Mouse (Mus musculus): ENCODE data around the gene Ston2.
A peak's percentile ranks its signal among the peaks of the same experiment; 100 is the strongest.

The Ston2 gene

DNA sequence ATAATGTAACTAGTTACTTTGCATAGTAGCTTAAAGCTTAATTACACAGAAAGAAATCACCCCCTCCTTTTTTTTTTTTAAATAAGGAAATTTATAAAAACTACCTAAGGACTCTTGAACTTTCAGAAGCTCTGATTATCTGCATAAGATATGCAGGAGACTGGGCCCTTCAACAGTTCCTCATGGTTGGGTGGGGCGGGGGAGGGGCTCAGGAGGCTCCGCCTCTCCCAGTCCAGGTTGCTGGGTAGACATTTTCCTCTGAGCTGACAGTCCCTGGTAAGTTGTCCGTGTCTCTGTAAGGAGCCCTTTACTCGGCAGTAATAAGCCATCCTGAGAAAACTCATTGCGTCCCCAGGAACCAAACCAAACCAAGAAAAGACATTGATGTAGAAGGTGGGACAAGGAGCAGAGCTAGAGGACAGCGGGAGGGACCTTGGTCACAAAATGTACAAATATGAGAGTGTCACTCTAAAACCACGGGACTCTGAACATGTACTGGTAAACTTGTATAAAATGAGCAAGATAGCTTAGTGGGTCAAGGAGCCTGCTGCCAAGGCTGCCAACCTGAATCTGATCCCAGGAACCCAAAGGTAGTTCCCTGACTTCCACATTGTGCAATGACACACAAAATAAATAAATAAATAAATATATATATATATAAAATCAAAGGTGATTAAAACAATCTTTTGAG, 88.6 kb downstream of the Ston2 start:
- no peak for DNase-seq (ENCODE audit: low spot score in 2 of 2)

DNA sequence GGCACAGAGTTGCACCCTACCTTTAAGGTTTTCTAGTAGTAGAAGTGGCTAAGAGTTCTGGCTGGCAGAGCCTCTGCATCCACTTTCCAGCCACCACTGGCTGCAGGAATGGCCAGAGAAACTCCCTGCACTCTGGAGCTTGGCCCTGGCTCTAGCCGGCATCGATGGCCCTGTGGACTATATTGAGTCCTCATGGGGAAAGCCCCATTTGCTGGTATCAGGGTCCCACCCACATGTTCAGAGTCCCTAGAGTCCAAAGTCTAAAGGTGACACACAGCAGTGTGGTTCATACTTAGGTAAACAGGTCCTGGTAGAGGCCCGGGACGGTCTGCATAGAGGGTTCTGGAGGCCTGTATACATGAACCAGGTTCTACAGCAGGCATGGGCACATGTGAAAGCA, 92.0 kb downstream of the Ston2 start:
- no peak for DNase-seq (ENCODE audit: low spot score in 2 of 2)

DNA sequence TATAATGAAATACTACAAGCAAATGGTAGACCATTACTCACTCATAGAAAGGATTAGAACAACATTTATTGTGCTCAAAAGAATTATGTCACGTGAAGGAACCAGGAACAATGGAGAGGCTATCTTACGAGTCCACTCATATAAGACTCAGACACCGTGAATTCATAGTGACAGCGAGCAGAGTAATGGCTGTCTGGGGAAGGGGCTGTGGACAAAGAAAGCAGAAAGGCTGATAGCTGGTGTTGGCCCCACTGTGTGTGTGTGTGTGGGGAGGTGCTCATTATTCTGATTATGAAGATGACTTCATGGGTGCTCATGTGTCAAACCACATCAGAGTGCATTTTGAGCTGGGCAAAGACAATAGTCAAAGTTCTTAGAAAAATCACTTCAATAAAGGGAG, 92.4 kb downstream of the Ston2 start:
- no peak for DNase-seq (ENCODE audit: low spot score in 2 of 2)

DNA sequence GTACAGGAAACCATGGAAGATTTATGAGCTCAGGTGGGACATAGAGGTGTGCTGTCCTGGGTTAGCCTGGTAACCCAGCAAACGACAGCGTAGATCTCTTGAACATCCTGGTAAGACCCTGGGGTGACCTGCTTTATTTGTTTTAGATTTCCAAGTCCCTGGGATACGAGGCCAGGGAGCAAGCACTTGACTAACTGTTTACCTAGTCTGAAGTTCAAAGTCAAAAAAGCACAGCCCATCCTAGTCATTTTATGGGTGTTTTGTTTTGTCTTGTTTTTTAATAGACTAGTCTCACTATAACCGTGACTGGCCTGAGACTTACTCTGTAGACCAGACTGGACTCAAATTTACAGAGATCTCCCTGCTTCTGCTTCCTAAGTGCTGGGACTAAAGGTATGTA, 93.4 kb downstream of the Ston2 start:
- DNase-seq (ENCODE audit: low spot score in 2 of 2) = no peak

DNA sequence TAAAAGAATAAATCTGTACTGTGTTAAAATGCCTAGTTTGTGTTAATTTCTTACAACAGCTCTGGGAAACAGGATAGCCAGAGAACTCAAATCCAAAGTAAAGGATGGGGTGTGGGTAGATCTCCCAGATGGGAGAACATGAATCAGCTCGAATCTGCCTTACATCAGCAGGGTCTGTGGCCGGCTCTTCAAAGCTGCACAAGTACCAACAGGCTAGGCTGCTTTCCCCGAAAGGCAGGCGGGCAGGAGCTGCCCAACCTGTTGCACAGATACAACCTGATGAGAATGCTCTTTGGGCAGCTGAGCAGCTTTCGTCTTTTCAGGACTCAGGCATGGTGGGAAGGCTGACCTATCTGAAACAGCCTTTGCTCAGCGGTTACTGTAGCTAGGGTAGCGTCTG, 94.6 kb downstream of the Ston2 start:
- peak; percentile 57 to 76 for DNase-seq (ENCODE audit: low spot score in 2 of 2)

DNA sequence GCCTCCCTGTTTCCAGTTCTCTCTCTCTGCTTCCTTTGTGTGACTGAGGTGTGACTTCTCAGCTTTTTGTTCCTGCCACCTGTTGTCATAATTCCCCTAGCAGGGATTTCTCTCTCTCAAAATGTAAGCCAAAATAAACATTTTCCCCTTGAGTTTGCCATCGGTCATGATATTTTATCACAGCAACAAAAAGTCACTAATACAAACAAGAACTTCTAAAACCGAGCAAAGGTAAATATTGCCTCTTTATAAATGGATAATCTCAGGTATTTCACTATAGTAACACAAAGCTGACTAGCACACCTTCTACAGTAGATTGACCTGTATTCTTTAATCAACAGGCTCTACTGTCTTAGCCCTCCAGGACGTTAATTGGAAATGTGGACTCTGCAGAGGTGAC, 95.2 kb downstream of the Ston2 start:
- no peak for DNase-seq (ENCODE audit: low spot score in 2 of 2)

DNA sequence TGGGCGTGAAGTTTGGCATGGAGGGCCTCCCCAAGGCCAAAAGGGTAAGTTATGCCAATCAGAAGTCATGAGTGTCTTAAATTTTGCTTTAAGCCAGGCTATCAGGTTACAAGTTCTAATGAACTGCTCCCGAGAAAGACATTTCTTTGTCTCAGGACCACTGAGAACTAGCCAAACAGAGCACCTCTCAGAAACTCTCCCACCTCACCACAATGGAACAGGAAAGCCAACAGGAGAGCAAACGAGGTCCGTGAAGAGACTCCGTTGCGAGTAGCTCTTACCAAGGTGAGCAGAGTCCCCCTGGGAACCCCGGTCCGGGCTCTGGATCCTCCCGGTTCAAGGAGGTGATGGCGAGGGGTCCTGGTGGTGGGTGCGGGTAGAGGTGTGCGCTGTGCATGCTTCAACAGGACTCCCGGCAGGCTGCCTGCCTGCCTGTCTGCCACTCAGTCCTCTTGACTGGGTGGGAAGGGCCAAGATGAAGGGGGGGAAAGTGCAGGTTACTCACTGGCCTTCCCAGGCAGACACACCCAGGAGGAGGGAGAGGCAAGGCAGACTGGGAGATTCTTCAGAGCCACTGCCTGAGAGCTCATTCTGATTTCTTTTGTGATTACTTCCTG, 102.4 kb downstream of the Ston2 start:
- peak; percentile 48 to 61 for DNase-seq (ENCODE audit: low spot score in 2 of 2)

DNA sequence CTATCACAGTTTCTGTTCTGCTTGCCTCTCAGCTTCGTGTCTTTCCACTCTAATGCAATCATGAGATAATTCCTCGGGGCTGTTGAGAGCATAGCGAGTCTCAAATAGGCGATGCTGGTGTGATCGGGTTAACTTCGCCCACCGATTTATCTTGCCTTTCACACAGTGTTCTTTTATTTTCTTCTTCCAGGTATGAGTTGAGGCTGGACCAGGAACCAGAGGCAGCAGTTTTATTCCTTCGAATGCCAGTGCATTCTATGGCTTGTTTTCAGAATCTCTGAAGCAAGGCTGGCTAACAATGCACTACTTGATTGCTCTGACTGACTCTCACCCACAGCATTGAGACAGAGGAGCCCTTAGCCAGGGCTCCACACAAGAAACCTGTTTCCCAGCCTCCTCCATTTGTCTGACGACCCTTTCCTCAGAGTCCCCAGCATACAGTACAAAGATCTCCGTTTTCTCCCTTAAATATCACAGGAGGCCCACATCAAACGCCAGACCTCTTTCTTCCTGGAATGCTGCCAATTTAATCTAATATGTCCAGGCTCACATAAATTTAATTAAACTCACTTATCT, 103.3 kb downstream of the Ston2 start:
- DNase-seq (ENCODE audit: low spot score in 2 of 2) = no peak

DNA sequence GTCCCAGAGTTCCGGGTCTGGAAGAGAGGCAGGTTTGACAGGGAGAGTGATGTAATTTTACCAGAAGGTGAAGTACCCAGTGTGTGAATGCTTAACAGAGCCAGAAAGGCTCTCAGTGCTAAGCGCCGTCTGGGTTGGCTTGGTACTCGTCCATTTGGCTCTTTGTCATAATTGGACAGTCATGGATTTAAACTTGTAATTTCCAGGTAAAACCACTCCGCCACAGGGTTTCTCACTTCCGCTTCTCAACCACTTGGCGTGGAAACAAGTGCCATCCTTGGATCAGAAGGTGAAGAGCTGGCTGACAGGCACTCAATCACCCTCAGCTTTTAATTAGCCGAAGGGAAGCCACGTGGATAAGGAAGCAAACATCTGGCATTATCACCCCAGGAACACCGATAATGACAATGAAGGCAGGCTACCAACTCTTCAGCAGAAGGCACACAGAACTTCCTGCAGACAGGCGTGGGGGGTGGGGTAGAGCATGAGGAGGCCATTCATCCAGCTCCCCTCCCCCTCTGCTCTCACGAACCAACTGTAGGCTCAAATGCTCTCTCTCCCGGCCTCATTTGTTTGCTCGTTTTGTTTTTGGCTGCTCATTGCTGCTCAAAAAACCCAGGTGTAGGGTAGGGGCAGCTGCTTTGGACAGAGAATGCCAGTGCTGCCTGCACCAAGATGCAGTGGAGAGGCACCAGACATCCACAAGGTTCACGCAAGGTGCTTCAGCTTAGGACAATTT, 103.9 kb downstream of the Ston2 start:
- no peak for DNase-seq (ENCODE audit: low spot score in 2 of 2)

DNA sequence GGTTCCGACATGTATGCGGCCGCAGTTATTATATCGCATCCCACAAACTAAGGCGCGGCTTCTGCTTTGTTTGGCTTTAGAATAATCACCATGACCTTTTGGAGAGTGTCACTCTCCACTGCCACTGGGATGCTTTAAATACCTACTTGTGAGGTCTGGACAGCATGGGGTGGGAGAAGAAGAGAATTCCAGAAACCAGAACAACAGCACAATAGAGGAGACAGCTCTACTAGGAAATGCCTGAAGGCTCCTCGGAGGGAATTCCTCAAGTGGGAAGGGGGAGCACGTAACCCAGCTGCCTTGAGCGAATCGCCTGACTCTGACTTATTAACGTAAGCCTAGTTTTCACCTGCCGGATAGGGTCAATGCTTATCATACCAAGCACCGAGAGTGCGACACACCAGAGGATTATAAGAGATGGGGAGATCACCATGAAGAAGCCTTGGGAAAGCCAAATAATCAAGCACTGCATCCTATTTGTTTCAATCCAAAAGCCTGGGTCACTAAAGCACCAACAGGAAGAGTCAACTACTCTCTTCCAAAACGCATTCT, 104.6 kb downstream of the Ston2 start:
- no peak for DNase-seq (ENCODE audit: low spot score in 2 of 2)

DNA sequence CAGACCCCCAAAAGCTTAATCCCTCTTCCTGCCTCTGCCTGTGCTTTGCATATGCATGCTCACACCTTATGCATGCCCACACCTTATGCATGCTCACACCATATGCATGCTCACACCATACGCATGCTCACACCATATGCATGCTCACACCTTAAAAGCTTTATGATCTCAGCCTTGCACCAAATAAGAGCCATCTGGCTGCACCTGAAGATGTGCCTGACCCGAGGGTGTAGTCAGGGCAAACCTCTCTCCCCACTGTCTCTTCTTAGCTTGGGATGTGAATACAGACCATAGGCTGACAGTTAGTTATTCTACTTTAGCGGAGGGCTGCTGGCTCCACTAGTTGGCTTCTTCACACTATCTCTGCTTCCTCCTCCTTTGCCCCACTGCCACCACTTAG, 105.1 kb downstream of the Ston2 start:
- DNase-seq (ENCODE audit: low spot score in 2 of 2) = no peak

DNA sequence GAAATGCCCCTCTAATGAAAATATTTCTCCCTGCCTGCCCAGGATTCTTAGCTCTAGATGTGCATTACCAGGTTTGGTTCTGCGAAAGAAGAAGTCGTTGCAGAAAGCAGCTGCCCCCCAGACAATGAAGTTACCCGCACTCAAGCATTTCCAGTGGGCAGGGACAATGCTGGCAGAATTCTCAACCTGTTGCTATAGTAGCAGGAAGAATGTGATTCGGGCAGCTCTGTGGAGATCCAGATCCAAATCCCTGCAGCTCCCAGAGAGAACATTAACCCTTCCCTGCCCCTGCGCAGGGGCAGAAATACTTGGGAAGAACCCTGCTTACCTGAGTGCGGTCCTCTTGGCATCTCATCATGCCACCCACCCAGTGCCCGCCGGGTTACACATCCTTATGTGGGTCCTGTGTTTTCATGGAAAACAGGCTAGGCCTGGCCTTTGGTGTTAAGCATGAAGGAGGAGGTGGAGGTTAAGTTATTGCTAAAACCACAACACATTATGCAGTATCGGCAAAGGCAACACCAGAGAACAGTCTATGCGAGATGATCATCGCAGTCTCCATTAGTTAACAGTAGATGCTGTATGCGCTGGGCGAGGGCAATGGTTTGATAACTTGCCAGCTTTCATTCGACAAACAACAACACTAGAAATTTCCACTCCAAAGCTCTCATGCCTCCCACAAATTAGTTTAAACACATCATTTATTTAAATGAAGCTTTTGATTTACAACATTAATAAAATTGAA, 108.7 kb downstream of the Ston2 start:
- no peak for DNase-seq (ENCODE audit: low spot score in 2 of 2)

DNA sequence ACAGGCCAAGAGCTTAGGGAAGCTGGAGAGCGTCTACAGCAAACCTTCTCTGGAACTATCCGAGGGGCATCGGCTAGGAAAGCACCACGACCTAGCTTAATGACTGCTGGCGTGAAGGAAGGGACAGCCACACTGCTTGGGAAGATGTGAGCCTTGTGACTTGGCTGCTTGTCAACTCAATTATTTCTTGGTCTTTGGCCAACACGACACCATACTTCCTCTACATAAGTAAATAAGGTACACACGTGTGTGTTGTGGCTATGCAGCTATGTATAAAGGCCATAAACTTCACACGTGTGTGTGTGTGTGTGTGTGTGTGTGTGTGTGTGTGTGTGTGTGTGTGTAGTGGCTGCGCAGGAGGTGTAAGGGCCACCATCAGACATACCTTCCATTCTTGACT, 112.2 kb downstream of the Ston2 start:
- no peak for DNase-seq (ENCODE audit: low spot score in 2 of 2)

DNA sequence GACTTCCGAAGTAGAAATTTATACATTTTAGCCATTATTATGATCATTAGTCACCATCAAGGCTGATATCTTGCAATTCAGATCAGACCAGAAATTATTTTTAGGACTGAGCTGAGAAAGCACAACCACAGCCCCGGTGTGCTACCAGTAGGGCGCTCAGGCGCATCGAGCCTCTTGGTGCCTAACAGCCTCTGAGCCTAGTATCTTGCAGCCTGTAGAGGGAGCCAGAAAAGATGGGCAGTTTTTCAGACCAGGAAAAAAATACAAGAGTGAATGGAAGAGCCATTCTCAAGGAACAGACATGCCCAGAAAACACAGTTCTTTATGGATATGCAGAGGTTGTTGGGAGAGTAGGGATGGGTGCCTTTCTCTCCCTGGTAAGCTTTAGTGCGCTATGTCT, 115.0 kb downstream of the Ston2 start:
- no peak for DNase-seq (ENCODE audit: low spot score in 2 of 2)

DNA sequence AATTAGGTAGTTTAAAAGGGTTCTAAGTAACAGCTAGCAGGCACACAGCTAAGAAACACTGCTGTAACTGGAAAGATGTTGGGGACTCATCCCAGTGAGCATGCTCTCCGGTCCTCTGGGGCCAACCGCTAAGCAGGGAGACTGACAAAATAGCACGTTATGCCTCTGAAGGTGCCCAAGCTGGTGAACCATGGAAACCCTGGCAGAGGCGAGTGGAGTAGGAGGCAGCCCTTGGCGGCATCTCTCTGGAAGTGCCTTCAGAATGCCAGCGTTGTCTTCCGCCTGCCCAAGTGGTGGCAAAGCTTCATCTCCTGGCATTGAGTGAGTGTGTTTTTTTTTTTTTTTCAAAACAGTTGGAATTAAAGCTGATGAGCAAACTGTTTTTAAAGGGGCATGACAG, 115.7 kb downstream of the Ston2 start:
- no peak for DNase-seq (ENCODE audit: low spot score in 2 of 2)

DNA sequence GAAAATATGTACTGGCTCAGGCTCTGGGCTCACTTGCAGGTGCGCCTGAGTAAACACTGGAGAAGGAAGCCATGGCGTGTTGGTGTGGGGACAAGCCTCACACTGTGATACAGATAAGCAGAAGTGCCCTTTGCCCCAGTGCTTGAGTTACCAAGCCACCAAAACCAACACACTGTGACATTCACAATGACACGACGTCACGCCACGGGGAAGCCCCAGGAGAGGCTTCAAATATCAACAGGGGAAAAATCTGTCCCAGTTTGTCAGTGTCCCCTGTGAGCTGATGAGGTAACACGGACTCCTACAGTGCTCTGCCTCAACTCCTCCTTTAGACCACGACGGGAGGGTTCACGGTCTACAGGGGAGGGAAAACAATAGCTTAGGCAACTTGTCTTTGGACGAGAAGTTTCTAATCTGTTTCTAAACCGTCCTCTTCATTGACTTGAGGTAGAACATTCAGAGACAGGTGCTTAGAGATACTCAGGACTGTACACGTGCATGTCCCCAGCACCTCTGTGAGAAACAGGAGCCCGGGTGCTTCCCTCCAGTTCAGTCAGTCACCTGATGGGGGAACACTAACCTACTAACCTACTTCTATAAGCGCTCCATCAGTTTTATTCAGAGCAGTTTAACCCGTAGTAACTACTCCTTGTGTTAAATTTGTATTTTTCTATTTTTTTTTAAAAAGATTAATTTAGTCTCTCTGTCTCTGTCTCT, 119.5 kb downstream of the Ston2 start:
- no peak for DNase-seq (ENCODE audit: low spot score in 2 of 2)

DNA sequence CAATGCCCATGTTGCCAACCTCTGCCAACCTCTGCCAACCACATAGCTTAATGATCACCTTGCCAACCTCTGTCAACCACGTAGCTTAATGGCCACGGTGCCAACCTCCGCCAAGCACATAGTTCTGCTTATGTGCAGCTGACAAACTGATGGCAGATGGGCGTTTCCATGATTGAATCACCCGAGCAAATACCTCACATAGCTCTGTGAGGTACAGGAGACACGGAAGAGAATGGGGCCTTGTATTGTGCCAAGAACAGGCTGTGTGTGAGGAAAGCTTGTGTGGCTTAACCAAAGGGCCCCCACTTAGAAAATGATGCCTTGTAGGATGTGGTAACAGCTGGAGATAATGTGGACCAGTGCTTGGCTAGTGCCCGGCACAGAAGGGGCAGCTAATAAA, 120.4 kb downstream of the Ston2 start:
- no peak for DNase-seq (ENCODE audit: low spot score in 2 of 2)

DNA sequence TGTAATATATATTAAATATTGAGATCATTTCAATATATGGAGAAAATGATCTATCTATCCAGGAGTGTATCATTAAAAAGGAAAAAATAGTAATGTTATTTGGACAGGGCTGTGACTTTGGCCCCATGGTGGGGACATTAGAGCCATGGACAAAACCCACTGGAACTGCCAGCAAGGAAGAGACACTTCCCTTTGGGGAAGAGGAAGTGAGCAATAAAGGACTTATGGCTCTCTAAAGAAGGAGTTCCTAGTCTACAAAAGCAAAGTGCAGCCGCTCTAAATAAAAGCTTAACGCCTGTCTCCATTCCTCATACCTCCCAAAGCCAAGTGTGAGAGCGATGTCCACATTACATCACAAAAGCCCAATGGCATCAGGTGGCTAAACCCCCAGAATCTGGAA, 121.6 kb downstream of the Ston2 start:
- DNase-seq (ENCODE audit: low spot score in 2 of 2) = no peak

DNA sequence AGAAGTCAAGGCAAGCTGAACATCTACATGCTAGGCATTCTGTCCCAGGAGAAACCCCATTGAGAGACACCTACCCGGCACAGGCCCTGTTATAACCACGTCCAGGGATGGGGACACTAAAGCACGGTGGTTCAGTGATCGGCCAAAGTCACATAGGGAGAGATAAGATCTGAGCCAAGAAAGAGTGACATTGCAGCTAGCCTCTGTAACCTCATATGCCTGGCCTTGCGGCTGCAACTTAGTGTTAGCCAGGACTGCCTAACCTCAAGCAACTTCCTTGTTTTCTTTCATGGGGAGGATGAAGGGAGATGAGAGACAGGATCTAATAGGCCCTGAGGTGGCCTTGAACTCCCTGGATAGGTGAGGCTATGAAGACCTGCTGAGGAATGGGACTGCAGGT, 122.8 kb downstream of the Ston2 start:
- no peak for DNase-seq (ENCODE audit: low spot score in 2 of 2)

DNA sequence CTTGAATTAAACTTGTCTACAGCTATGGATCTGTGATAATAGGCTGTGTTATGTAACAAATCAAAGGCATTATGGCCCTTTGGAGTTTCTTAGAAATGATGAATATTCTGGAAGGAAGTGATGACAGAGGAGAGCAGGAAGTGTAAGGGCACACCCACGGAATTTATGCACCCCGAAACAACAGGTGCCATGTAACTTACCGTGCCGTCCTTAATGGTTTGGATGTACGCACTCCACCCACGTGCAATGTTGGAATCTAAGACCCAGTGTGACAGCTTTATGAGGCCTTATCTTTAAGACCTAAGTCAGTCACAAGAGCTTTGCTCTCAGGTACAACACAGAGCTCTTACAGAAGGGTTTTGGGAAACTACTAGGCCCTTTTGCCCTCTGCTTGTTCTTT, 124.9 kb downstream of the Ston2 start:
- no peak for DNase-seq (ENCODE audit: low spot score in 2 of 2)

DNA sequence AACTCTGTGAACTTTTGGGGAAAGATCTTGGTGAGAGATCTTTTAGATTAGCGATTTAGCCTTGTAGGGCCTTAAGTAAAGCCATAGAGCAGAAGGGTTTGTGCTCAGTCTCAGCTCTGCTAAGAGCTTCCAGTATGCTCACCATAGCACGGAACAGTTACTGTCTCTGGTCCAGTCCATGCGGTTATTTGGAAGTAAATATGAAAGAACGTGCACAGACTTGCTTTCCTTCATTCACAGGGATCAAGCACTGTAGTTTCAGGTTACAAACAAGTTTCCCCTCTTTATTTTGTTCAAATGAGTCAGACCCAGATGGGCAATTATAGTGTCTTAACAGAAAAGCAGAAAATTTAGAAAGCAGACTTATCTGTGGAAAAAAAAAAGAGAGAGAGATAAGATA, 125.3 kb downstream of the Ston2 start:
- DNase-seq (ENCODE audit: low spot score in 2 of 2) = no peak
